Mouse (Mus musculus): ENCODE data around the gene Dgkz. TPM values are rescaled to one million over a fixed set of nuclear protein-coding genes. Genes with fewer than 3 reads are reported as not detected.
A peak's percentile ranks its signal among the peaks of the same experiment; 100 is the strongest.

Gene Dgkz
- total RNA-seq, 4 experiments from 2014 or later = 463 to 479 (median 474) TPM

GRCm38 (mm10) chr2:91961901-91962761 lies 13.5 kb downstream of the Dgkz start:
- DNase-seq (ENCODE audit: low spot score in 2 of 2) = no peak

- DNase-seq (ENCODE audit: low spot score in 2 of 2) = no peak
Measured at GRCm38 (mm10) chr2:91960459-91960858, 15.2 kb downstream of the Dgkz start.

GRCm38 (mm10) chr2:91959544-91960410 lies 15.9 kb downstream of the Dgkz start:
- no peak for DNase-seq (ENCODE audit: low spot score in 2 of 2)

- DNase-seq (ENCODE audit: low spot score in 2 of 2) = no peak
Measured at GRCm38 (mm10) chr2:91958701-91959457, 16.8 kb downstream of the Dgkz start.

- DNase-seq (ENCODE audit: low spot score in 2 of 2) = no peak
Measured at GRCm38 (mm10) chr2:91958049-91958448, 17.6 kb downstream of the Dgkz start.

- peak; percentile 88 to 90 for DNase-seq (ENCODE audit: low spot score in 2 of 2)
Measured at GRCm38 (mm10) chr2:91957096-91957495, 18.6 kb downstream of the Dgkz start.

- no peak for DNase-seq (ENCODE audit: low spot score in 2 of 2)
Measured at GRCm38 (mm10) chr2:91955875-91956274, 19.8 kb downstream of the Dgkz start.

GRCm38 (mm10) chr2:91955121-91955591 lies 20.5 kb downstream of the Dgkz start:
- DNase-seq (ENCODE audit: low spot score in 2 of 2) = no peak

- DNase-seq (ENCODE audit: low spot score in 2 of 2) = no peak
Measured at GRCm38 (mm10) chr2:91953825-91954224, 21.8 kb downstream of the Dgkz start.

GRCm38 (mm10) chr2:91950275-91951085 lies 25.2 kb downstream of the Dgkz start:
- DNase-seq (ENCODE audit: low spot score in 2 of 2) = no peak

- DNase-seq (ENCODE audit: low spot score in 2 of 2) = no peak
Measured at GRCm38 (mm10) chr2:91949411-91950274, 26.0 kb downstream of the Dgkz start.

- DNase-seq (ENCODE audit: low spot score in 2 of 2) = no peak
Measured at GRCm38 (mm10) chr2:91948792-91949241, 26.8 kb downstream of the Dgkz start.

GRCm38 (mm10) chr2:91948151-91948509 lies 27.5 kb downstream of the Dgkz start:
- DNase-seq (ENCODE audit: low spot score in 2 of 2) = no peak

GRCm38 (mm10) chr2:91947397-91948150 lies 28.1 kb downstream of the Dgkz start:
- no peak for DNase-seq (ENCODE audit: low spot score in 2 of 2)

- no peak for DNase-seq (ENCODE audit: low spot score in 2 of 2)
Measured at GRCm38 (mm10) chr2:91946836-91947235, 28.8 kb downstream of the Dgkz start.

GRCm38 (mm10) chr2:91945483-91945882 lies 30.2 kb downstream of the Dgkz start, which contains the start of gene Gm9821:
Gene Gm9821, plus strand, starts transcription at chr2:91945703.
- DNase-seq (ENCODE audit: low spot score in 2 of 2) = no peak

GRCm38 (mm10) chr2:91944170-91944950 lies 31.3 kb downstream of the Dgkz start:
- DNase-seq (ENCODE audit: low spot score in 2 of 2) = peak; percentile 72 to 85

- no peak for DNase-seq (ENCODE audit: low spot score in 2 of 2)
Measured at GRCm38 (mm10) chr2:91942356-91942755, 33.3 kb downstream of the Dgkz start.
